Mouse (Mus musculus): ENCODE results near the gene Erbb2. TPM values are rescaled to one million over a fixed set of nuclear protein-coding genes. Genes with fewer than 3 reads are reported as not detected.
"Not testable (repeated sequence)": the region's sequence is repeated elsewhere in the genome, so short reads cannot be mapped to it uniquely, and the experiment has no call there.

Erbb2 gene
- polyA plus RNA-seq, 1 experiment from 2014 or later = 23.3 TPM

GRCm38 (mm10) chr11:98377787-98378186, 34.5 kb upstream of the Erbb2 start:
- no peak for DNase-seq (ENCODE audit: low spot score)
- peaks cover 86% of the 10 kb centered on the region for H3K36me3 ChIP-seq

GRCm38 (mm10) chr11:98379379-98379778, 32.9 kb upstream of the Erbb2 start:
- H3K9me3 ChIP-seq = no peaks in the 10 kb centered on the region
- no peak for DNase-seq (ENCODE audit: low spot score)
- H3K27ac ChIP-seq = no peak overlapping the region
- H3K4me3 ChIP-seq = no peak overlapping the region
- peaks cover 76% of the 10 kb centered on the region for H3K36me3 ChIP-seq
- 95% methylated on average over 7 of the region's 7 CpGs for WGBS
- H3K4me1 ChIP-seq (replicated peaks) = peaks cover 21% of the 10 kb centered on the region
- H3K27me3 ChIP-seq (ENCODE audit: insufficient read depth, poor library complexity, severe bottlenecking) = peaks cover 11% of the 10 kb centered on the region

More at GRCm38 (mm10) chr11:98377787-98378186, 34.5 kb upstream of the Erbb2 start:
- WGBS = 88% methylated on average over 11 of the region's 11 CpGs
- no peak overlapping the region for H3K27ac ChIP-seq
- H3K9me3 ChIP-seq = no peaks in the 10 kb centered on the region
- H3K4me3 ChIP-seq = no peak overlapping the region
- H3K4me1 ChIP-seq (replicated peaks) = peaks cover 12% of the 10 kb centered on the region
- no peaks in the 10 kb centered on the region for H3K27me3 ChIP-seq (ENCODE audit: insufficient read depth, poor library complexity, severe bottlenecking)

- peaks cover 18% of the 10 kb centered on the region for H3K27me3 ChIP-seq (ENCODE audit: insufficient read depth, poor library complexity, severe bottlenecking)
- no peaks in the 10 kb centered on the region for H3K9me3 ChIP-seq
- peaks cover 69% of the 10 kb centered on the region for H3K36me3 ChIP-seq
- no peak for DNase-seq (ENCODE audit: low spot score)
- peaks cover 20% of the 10 kb centered on the region for H3K4me1 ChIP-seq (replicated peaks)
- H3K4me3 ChIP-seq = no peak overlapping the region
- WGBS = 83% methylated on average over 6 of the region's 6 CpGs
- H3K27ac ChIP-seq = no peak overlapping the region
These were observed 32.2 kb upstream of the Erbb2 start for GRCm38 (mm10) chr11:98380106-98380505.

GRCm38 (mm10) chr11:98381651-98382050, 30.6 kb upstream of the Erbb2 start:
- no peak for DNase-seq (ENCODE audit: low spot score)
- no peaks in the 10 kb centered on the region for H3K9me3 ChIP-seq
- H3K36me3 ChIP-seq = peaks cover 54% of the 10 kb centered on the region
- peaks cover 33% of the 10 kb centered on the region for H3K27me3 ChIP-seq (ENCODE audit: insufficient read depth, poor library complexity, severe bottlenecking)
- 93% methylated on average over 2 of the region's 2 CpGs for WGBS
- H3K4me3 ChIP-seq = no peak overlapping the region
- H3K27ac ChIP-seq = no peak overlapping the region
- peaks cover 24% of the 10 kb centered on the region for H3K4me1 ChIP-seq (replicated peaks)

- 55% methylated on average over 2 of the region's 2 CpGs for WGBS
- H3K27me3 ChIP-seq (ENCODE audit: insufficient read depth, poor library complexity, severe bottlenecking) = peaks cover 41% of the 10 kb centered on the region
- H3K36me3 ChIP-seq = peaks cover 46% of the 10 kb centered on the region
- H3K4me1 ChIP-seq (replicated peaks) = peaks cover 28% of the 10 kb centered on the region
- not testable (repeated sequence) for H3K4me3 ChIP-seq; H3K27ac ChIP-seq; DNase-seq (ENCODE audit: low spot score); H3K9me3 ChIP-seq
These were observed 29.9 kb upstream of the Erbb2 start for GRCm38 (mm10) chr11:98382405-98382804.

- no peak within 1 kb of the TSS for H3K4me3 ChIP-seq
- DNase-seq (ENCODE audit: low spot score) = no peak
- peaks cover 38% of the 10 kb centered on the region for H3K4me1 ChIP-seq (replicated peaks)
- 64% methylated on average over 14 of the region's 14 CpGs for WGBS
- H3K36me3 ChIP-seq = peaks cover 36% of the 10 kb centered on the region
- H3K9me3 ChIP-seq = no peaks in the 10 kb centered on the region
- H3K27ac ChIP-seq = peak within 1 kb of the TSS; percentile 16; the same call in 1 of the 2 replicates
- peaks cover 51% of the 10 kb centered on the region for H3K27me3 ChIP-seq (ENCODE audit: insufficient read depth, poor library complexity, severe bottlenecking)
These were observed 28.8 kb upstream of the Erbb2 start, which contains the start of gene Tcap for GRCm38 (mm10) chr11:98383261-98384030. Gene Tcap (plus strand): TSS chr11:98383811.

- Histone ChIP-seq H3K4me1 (replicated peaks) (peaks cover 46% of the 10 kb centered on the region), H3K36me3 (peaks cover 28% of the 10 kb centered on the region), H3K27ac (0 out of 2 replicates have a peak overlapping the region, but pooled peaks have one; percentile 16), H3K9me3 (no peaks in the 10 kb centered on the region), H3K4me3 (no peak overlapping the region), H3K27me3 (ENCODE audit: insufficient read depth, poor library complexity, severe bottlenecking) (peaks cover 59% of the 10 kb centered on the region)
- no peak for DNase-seq (ENCODE audit: low spot score)
- 68% methylated on average over 20 of the region's 20 CpGs for WGBS
These were observed 28.1 kb upstream of the Erbb2 start for GRCm38 (mm10) chr11:98384216-98384615.

- H3K27ac ChIP-seq = 0 out of 2 replicates have a peak overlapping the region, but pooled peaks have one; percentile 16
- H3K4me3 ChIP-seq = no peak overlapping the region
- no peaks in the 10 kb centered on the region for H3K9me3 ChIP-seq
- H3K27me3 ChIP-seq (ENCODE audit: insufficient read depth, poor library complexity, severe bottlenecking) = peaks cover 65% of the 10 kb centered on the region
- H3K36me3 ChIP-seq = peaks cover 20% of the 10 kb centered on the region
- 65% methylated on average over 8 of the region's 8 CpGs for WGBS
- peaks cover 49% of the 10 kb centered on the region for H3K4me1 ChIP-seq (replicated peaks)
- no peak for DNase-seq (ENCODE audit: low spot score)
These were observed 27.3 kb upstream of the Erbb2 start for GRCm38 (mm10) chr11:98384721-98385637.

DNA sequence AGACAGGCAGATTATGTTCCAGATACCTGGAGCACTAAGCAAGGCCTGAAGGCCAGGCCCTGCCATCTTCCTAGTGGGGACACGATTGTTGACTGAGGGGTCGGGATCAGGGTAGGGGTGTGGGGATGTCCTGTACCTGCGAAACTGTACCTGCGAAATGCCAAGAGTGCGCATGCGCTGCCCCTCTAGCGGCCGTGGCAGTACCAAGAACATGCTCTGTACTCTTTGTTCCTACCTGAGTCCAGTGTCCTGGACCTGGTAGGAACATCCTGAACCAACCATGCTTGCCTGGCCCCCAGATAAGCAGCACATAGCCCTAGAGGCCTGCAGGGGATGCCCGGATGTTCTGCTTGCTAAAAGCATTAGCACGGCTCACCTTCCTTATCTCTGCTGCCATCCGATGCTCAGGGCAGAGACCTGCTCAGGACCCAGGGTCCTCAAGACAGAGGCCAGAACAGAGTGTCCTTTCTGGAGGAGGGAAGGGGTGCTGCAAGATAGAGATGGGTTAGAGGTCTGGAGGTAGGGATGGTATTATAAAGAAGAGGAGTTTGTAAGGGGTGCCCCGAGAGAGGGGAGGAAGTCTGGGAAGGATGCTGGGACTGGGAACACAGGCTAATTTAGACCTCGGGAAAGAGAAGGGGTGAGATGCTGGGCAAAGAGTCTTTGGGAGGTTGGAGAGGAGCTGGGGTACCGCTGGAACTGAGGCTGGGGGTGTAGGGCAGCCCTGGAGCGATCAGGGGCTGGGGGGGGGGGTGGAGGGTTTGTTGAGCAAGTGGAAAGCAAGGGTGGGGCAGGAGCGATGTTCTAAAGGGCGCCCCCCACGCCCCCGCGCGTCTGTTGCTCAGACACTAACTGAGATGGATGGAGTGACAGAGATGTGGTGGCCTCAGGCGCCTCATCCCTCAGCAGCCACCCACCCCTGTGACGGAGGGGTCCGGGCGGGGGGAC, 26.4 kb upstream of the Erbb2 start, which contains the start of gene Pnmt:
Pnmt (plus strand) TSS at position 813 of the 948 bp plus-strand sequence.
- Histone ChIP-seq H3K4me3 (peak within 1 kb of the TSS; percentile 21; the same call in 1 of the 2 replicates), H3K27ac (no peak within 1 kb of the TSS; the same call in 1 of the 2 replicates), H3K4me1 (replicated peaks) (peaks cover 49% of the 10 kb centered on the region), H3K27me3 (ENCODE audit: insufficient read depth, poor library complexity, severe bottlenecking) (peaks cover 74% of the 10 kb centered on the region), H3K36me3 (peaks cover 11% of the 10 kb centered on the region), H3K9me3 (no peaks in the 10 kb centered on the region)
- 52% methylated on average over 25 of the region's 25 CpGs for WGBS
- no peak for DNase-seq (ENCODE audit: low spot score)

- Histone ChIP-seq H3K27ac (no peak overlapping the region), H3K9me3 (no peaks in the 10 kb centered on the region), H3K4me1 (replicated peaks) (peaks cover 51% of the 10 kb centered on the region), H3K27me3 (ENCODE audit: insufficient read depth, poor library complexity, severe bottlenecking) (peaks cover 81% of the 10 kb centered on the region), H3K36me3 (peaks cover 4% of the 10 kb centered on the region), H3K4me3 (peak overlapping the region; percentile 21; the same call in 1 of the 2 replicates)
- 20% methylated on average over 24 of the region's 24 CpGs for WGBS
- DNase-seq (ENCODE audit: low spot score) = no peak
These were observed 25.7 kb upstream of the Erbb2 start for GRCm38 (mm10) chr11:98386596-98386995.

DNA sequence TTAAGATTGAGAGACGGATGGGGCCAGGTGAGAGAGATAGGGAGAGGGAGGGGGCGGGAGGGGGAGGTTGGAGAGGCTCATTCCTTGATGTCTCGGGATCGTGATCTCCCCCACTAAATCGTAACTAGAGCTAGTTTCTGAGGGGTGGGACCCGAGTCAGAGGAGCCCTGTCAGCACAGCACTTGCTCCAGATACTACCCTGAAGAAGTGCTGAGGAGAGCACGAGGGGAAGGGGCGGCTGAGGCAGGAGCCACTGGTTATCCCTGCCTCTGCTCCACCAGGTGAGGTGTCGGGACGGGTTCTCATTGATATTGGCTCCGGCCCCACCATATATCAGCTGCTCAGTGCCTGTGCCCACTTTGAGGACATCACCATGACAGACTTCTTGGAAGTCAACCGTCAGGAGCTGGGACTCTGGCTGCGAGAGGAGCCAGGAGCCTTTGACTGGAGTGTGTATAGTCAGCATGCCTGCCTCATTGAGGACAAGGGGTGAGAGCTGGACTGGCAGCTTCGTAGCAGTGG, 25.2 kb upstream of the Erbb2 start:
- Histone ChIP-seq H3K4me1 (replicated peaks) (peaks cover 56% of the 10 kb centered on the region), H3K36me3 (no peaks in the 10 kb centered on the region), H3K27me3 (ENCODE audit: insufficient read depth, poor library complexity, severe bottlenecking) (peaks cover 87% of the 10 kb centered on the region), H3K4me3 (no peak overlapping the region), H3K27ac (no peak overlapping the region), H3K9me3 (no peaks in the 10 kb centered on the region)
- no peak for DNase-seq (ENCODE audit: low spot score)
- WGBS = 54% methylated on average over 14 of the region's 14 CpGs
